Mouse (Mus musculus): ENCODE data around the gene Nup93.

DNA sequence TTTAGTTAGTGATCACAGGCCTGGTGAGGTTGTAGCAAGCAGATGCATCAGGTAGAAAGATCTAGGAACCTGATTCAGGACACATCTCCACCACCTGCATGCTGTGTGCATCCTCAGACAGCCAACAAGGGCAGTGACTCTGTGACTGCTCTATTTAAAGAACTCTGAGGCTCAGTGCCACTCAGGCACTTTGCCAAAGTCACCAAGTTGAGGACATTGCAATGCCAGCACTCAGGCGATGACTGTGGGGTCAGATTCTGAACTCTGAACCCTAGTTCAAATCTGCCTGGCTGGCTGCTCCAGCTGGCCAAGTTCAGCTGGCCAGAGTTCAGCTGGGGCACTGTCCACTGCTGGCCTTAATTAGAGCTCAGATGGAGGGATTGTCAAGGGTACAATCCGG is 149.5 kb downstream of the Nup93 start:
- TF ChIP-seq POLR2A (IDR thresholded peaks at IDR 0.05; ENCODE audit: extremely low read depth, insufficient read depth, low read length) (no peak), CTCF (IDR thresholded peaks at IDR 0.05; ENCODE audit: low read depth, low read length) (no peak)
